In the genomic region with DNA sequence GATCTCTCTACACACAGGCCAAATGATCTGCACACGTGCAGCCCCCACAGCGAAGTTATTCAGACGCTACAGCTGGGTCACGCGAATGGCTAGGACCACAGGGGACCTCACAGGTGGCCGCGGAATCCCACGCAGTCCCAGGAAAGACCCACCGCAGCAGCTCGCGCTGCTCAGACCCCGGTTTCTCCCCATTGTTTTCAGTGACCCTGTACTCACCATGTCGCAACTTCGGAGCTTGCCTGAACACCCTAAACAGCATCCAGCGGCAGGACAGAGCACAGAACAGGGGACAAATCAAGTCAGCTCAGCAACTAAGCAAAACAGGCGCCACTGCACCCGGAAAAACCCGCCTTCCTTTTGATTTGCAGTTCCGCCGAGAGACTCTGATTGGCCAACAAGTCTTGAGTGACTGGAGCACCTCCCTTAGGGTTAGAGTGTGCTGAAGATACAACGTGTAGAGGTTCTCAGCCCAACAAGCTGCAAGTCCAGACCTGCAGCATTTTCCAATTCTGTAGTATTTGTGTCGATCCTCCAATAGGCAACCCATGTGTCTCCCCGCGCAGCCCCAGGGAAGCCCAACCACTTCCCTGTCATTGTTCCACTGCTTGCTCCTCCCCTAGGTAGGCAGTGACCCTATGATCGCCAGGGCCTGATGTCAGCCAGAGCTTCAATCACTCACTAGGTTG, we compare ENCODE assay signal across 7 mouse cellular contexts. TPM values are rescaled to one million over a fixed set of nuclear protein-coding genes. Genes with fewer than 3 reads are reported as not detected.
DNase-seq lines count a peak whose midpoint lies in the region; ATAC-seq lines count a peak whose summit lies in the region.
"Not testable (repeated sequence)": the region's sequence is repeated elsewhere in the genome, so short reads cannot be mapped to it uniquely, and the experiment has no call there.

No protein-coding gene starts in this region.

- intact Hi-C loops in left cerebral cortex, postnatal 25 days (cut with DNase I) = loop anchor here (5.0 kb wide), 1 partner anchor 44 kb away; the partner anchor contains the start of gene 4930522L14Rik

- H3K4me2 ChIP-seq in intestine, embryonic 16.5 days (ENCODE audit: low read depth, low read length) = peak overlapping the region; percentile 66

- not testable (repeated sequence) for H3K27me3 ChIP-seq in embryonic facial prominence, embryonic 10.5 days (replicated peaks; ENCODE audit: low read depth, poor library complexity, severe bottlenecking); intestine, embryonic 16.5 days (replicated peaks; ENCODE audit: control insufficient read depth, insufficient read depth, low read length)

- H3K4me1 ChIP-seq in embryonic facial prominence, embryonic 10.5 days; intestine, embryonic 16.5 days (ENCODE audit: control insufficient read depth, insufficient read depth, low read length): not testable (repeated sequence)

- not testable (repeated sequence) for H3K9me3 ChIP-seq in embryonic facial prominence, embryonic 10.5 days; intestine, embryonic 16.5 days (ENCODE audit: control insufficient read depth, low read length)

- peak; percentile 44 for DNase-seq in adrenal gland, adult 8-10 months
- DNase-seq in embryonic facial prominence, embryonic 10.5 days (ENCODE audit: low spot score) = peak; percentile 70
- DNase-seq in gonadal fat pad, adult 2 months (ENCODE audit: low read depth) = peak; percentile 54
- peak; percentile 14 to 40 for DNase-seq in left cerebral cortex, postnatal 25 days (ENCODE audit: low spot score in 2 of 2)
- DNase-seq in mesoderm, embryonic 11.5 days (ENCODE audit: low read depth, low spot score) = peak; percentile 50
- DNase-seq in right cerebral cortex, postnatal 4 days = peak; percentile 10

- peak; percentile 98 for ATAC-seq in intestine, embryonic 16.5 days

- peak overlapping the region; percentile 70 for H3K4me3 ChIP-seq in embryonic facial prominence, embryonic 10.5 days
- H3K4me3 ChIP-seq in intestine, embryonic 16.5 days (ENCODE audit: low read length) = peak overlapping the region; percentile 69

- peak overlapping the region; percentile 77 for H3K9ac ChIP-seq in intestine, embryonic 16.5 days (ENCODE audit: low read depth, low read length)

- H3K27ac ChIP-seq in embryonic facial prominence, embryonic 10.5 days (replicated peaks) = peak overlapping the region; percentile 86
- 0 out of 2 replicates have a peak overlapping the region, but pooled peaks have one; percentile 39 for H3K27ac ChIP-seq in intestine, embryonic 16.5 days (ENCODE audit: low read length)

- 2% methylated on average over 25 of the region's 25 CpGs for WGBS in embryonic facial prominence, embryonic 10.5 days
- under 1% methylated on average over 25 of the region's 25 CpGs for WGBS in intestine, embryonic 16.5 days

- not testable (repeated sequence) for H3K36me3 ChIP-seq in embryonic facial prominence, embryonic 10.5 days (replicated peaks); intestine, embryonic 16.5 days (ENCODE audit: control insufficient read depth, insufficient read depth, low read length)

RNA-seq across cellular contexts. Expression of gene 4930522L14Rik, which starts 44.4 kb away (rescaled TPM):
- total RNA-seq in adrenal gland, adult 8-10 months (2022) = 10 to 100 TPM in 3 of 4 experiments, 1 to 10 TPM in 1; 7.3 to 12.6 (median 12.5) TPM
- 10.0 and 11.4 TPM in 2 replicates for polyA plus RNA-seq in embryonic facial prominence, embryonic 10.5 days (2016; fragmentation: Nextera tagmentation; extraction: Ambion mirVana)
- polyA plus RNA-seq in gonadal fat pad, adult 2 months (2012; rRNA removed) = 2.3 and 4.3 TPM in 2 replicates
- polyA plus RNA-seq in intestine, embryonic 16.5 days (2015; fragmentation: Nextera tagmentation; extraction: Ambion mirVana) = 11.5 and 12.3 TPM in 2 replicates
- total RNA-seq in left cerebral cortex, postnatal 25 days (2021) = 1 to 10 TPM; 2.4 to 3.2 TPM

Comparison
In these comparisons a context has a peak if more than half of its experiments do, and no peak if none do; other contexts are left out.
1. Peak in every context shown above with its lines: DNase-seq, ATAC-seq, H3K4me3 ChIP-seq and H3K27ac ChIP-seq.
2. DNase-seq: peak in every context shown above with its lines; median percentile 70 in embryonic facial prominence, embryonic 10.5 days; 54 in gonadal fat pad, adult 2 months; 50 in mesoderm, embryonic 11.5 days; 44 in adrenal gland, adult 8-10 months; 27 in left cerebral cortex, postnatal 25 days; 10 in right cerebral cortex, postnatal 4 days.